Mouse (Mus musculus) stomach, embryonic 14.5 days (tissue): ENCODE measurements at regions not wholly inside any gene's neighbourhood (a gene's known extent, or its start where the extent isn't known, plus 50 kb on each side); places are given as distances from the start of the nearest gene placed in this dataset.

ENCODE experiments used
- ATAC-seq: fragments of 200-750 bp; cut with Nextera tagmentation; 2 replicates; pipeline ENCODE4 v1.8.0; 2017; ENCODE audit warnings: low read depth, moderate TSS enrichment; ENCODE audit not compliant: insufficient number of reproducible peaks, insufficient read depth, low FRiP score
- H3K27ac ChIP-seq: fragments of 300-500 bp; sonication (generic); 2 replicates; pipeline ENCODE4 v1.5.1; 2014; ENCODE audit warnings: mild to moderate bottlenecking, low read length, moderate library complexity, mixed read lengths
- H3K27me3 ChIP-seq: fragments of 300-500 bp; sonication (generic); 2 replicates; pipeline ENCODE4 v1.6.1; 2014; ENCODE audit warnings: low read length, control low read depth, mixed read lengths; ENCODE audit not compliant: control insufficient read depth, insufficient read depth
- H3K36me3 ChIP-seq: fragments of 300-500 bp; sonication (generic); 2 replicates; pipeline ENCODE4 v1.6.1; 2014; ENCODE audit warnings: mild to moderate bottlenecking, control low read depth, low read length, moderate library complexity, mixed read lengths; ENCODE audit not compliant: control insufficient read depth, insufficient read depth
- H3K4me1 ChIP-seq: fragments of 300-500 bp; sonication (generic); 2 replicates; pipeline ENCODE4 v1.6.1; 2014; ENCODE audit warnings: low read length, control low read depth, mixed read lengths; ENCODE audit not compliant: control insufficient read depth, insufficient read depth
- H3K4me2 ChIP-seq: fragments of 300-500 bp; sonication (generic); replicated peaks from 2 replicates; pipeline ENCODE4 v1.6.1; 2014; ENCODE audit warnings: low read depth, low read length, control low read depth
- H3K4me3 ChIP-seq: fragments of 300-500 bp; sonication (generic); 2 replicates; pipeline ENCODE4 v1.5.1; 2014; ENCODE audit warnings: low read depth, low read length, control low read depth
- H3K9ac ChIP-seq: fragments of 300-500 bp; sonication (generic); replicated peaks from 2 replicates; pipeline ENCODE4 v1.6.1; 2014; ENCODE audit warnings: low read depth, mild to moderate bottlenecking, control low read depth, low read length, moderate library complexity, mixed read lengths
- H3K9me3 ChIP-seq: fragments of 300-500 bp; sonication (generic); 2 replicates; pipeline ENCODE4 v1.6.1; 2016; ENCODE audit warnings: low read depth, low read length, control low read depth; ENCODE audit not compliant: control insufficient read depth
- WGBS: fragments of 180-500 bp; shearing (Covaris S2); extraction: QIAGEN DNeasy Blood & Tissue Kit; methylation state at CpG from one replicate; pipeline ENCODE4 v1.1.7; 2014; 5-methylcytosine and 5-hydroxymethylcytosine counted together

DNA sequence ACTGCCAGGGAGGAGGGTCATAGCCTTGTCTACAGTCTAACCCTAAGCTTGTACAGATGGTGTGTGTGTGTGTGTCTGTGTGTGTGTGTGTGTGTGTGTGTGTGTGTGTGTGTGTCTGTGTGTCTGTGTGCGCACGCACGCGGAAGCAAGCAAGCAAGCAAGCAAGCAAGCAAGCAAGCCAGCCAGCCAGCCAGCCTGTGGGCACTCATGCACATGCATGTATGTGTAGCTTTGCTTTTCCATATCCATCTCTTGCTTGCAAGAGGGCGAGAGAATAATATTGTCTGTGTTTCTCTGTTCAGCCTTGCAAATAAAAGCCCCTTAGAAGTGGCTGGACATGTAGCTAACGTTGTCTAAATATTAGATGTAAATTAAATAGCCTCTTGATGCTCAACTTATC lies 230.8 kb upstream of the Dnajc19 start:
- H3K4me2 ChIP-seq = no peak overlapping the region
- H3K9ac ChIP-seq = no peak overlapping the region
- no peak for ATAC-seq
- H3K36me3 ChIP-seq = no peaks in the 10 kb centered on the region
- H3K27ac ChIP-seq = no peak overlapping the region
- H3K27me3 ChIP-seq = no peaks in the 10 kb centered on the region
- H3K4me3 ChIP-seq = no peak overlapping the region
- H3K4me1 ChIP-seq = no peaks in the 10 kb centered on the region
- H3K9me3 ChIP-seq = no peaks in the 10 kb centered on the region
- WGBS = 78% methylated on average over 6 of the region's 6 CpGs

DNA sequence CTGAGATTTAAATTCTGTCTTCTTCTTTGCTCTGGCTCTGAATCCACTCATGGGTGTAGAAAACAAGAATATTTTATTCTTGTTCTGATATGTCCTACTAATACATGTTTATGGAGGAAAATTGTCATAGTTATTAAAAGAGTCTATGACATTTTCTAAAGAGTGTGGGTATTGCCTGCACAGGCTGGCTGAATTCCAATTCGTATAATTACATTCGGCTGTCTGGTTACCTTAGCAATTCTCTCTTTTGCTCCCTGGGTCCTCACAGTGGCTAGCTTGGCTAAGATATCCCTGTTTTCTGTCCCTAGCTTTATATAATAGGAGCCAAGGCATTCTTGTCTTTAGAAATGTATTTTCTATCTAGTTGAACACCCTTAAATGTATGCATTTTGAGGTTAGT lies 218.5 kb upstream of the Dnajc19 start:
- no peaks in the 10 kb centered on the region for H3K27me3 ChIP-seq
- H3K36me3 ChIP-seq = no peaks in the 10 kb centered on the region
- H3K9me3 ChIP-seq = no peaks in the 10 kb centered on the region
- no peak overlapping the region for H3K4me2 ChIP-seq
- H3K27ac ChIP-seq = no peak overlapping the region
- ATAC-seq = no peak
- H3K4me1 ChIP-seq = no peaks in the 10 kb centered on the region
- H3K4me3 ChIP-seq = no peak overlapping the region
- H3K9ac ChIP-seq = no peak overlapping the region
- WGBS = 84% methylated on average over 2 of the region's 2 CpGs

DNA sequence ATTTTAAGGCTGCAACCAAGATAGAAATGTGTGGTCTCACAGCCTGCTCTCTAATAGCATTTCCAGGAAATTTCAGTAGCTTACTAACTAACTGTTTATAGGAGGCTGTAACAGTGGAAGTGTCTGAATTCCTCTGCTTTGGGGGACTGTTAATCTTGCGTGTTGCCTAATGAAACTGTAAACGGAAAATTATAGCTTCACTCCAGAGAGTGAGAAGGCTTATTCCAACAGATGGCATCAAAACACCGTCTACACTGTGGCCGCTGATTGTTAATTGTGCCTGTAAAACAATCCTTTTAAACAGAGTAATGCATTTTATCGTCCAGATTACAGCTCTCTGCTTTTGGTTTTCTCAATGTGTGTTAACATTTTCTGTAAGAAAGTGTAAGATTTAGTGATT lies 206.7 kb upstream of the Dnajc19 start:
- WGBS = 63% methylated on average over 5 of the region's 5 CpGs
- no peak for ATAC-seq

DNA sequence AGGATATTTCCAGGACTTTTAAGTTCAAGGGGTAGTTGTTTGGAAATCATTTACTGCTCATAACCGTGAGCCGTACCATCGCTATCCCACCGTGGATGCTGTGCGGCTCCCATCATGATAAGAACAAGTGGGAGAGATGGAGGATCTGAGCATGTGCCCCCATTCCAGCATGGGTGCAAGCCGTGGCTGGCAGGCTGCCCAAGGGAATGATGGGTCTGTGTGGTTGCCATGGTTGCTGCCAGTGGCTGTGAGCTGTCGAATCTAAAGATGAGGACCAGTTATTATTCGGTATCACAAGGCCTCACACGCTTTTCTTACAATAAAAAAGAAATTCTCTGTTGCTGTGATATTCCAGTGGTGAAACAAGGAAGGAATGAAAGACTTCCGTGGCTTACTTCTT lies 189.0 kb upstream of the Dnajc19 start:
- ATAC-seq = no peak
- WGBS = 86% methylated on average over 10 of the region's 10 CpGs
- no peak overlapping the region for H3K4me2 ChIP-seq

More for the DNA sequence above, 206.7 kb upstream of the Dnajc19 start:
- Histone ChIP-seq H3K4me1 (no peaks in the 10 kb centered on the region), H3K4me3 (no peak overlapping the region), H3K27ac (no peak overlapping the region), H3K9me3 (no peaks in the 10 kb centered on the region), H3K36me3 (no peaks in the 10 kb centered on the region), H3K27me3 (no peaks in the 10 kb centered on the region), H3K4me2 (no peak overlapping the region), H3K9ac (no peak overlapping the region)

DNA sequence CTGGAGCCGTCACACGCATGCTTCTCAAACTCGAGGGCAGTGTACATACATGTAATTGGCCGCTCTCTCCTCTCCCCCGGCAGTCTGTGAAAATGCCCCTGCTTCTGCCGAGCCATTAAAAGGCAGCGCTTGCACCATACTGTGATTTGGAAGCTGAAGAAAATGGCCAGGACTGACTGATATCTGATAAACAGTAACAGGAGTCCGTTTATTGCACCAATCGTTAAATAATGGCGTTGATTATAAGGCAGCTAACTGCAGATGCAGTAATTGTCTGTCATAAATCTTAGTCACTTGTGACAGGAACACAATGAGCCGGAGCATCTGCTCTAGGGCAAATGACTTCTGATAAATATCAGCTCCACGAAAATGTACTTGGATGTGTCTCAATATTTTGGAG lies 185.3 kb upstream of the Dnajc19 start:
- no peak overlapping the region for H3K4me2 ChIP-seq
- H3K27me3 ChIP-seq = no peaks in the 10 kb centered on the region
- no peak overlapping the region for H3K4me3 ChIP-seq
- no peak overlapping the region for H3K9ac ChIP-seq
- no peaks in the 10 kb centered on the region for H3K36me3 ChIP-seq
- 55% methylated on average over 12 of the region's 12 CpGs for WGBS
- no peaks in the 10 kb centered on the region for H3K4me1 ChIP-seq
- no peak overlapping the region for H3K27ac ChIP-seq
- no peak for ATAC-seq
- no peaks in the 10 kb centered on the region for H3K9me3 ChIP-seq

More for the DNA sequence above, 189.0 kb upstream of the Dnajc19 start:
- no peaks in the 10 kb centered on the region for H3K36me3 ChIP-seq
- no peak overlapping the region for H3K9ac ChIP-seq
- no peaks in the 10 kb centered on the region for H3K27me3 ChIP-seq
- H3K4me3 ChIP-seq = no peak overlapping the region
- no peaks in the 10 kb centered on the region for H3K9me3 ChIP-seq
- H3K27ac ChIP-seq = no peak overlapping the region
- no peaks in the 10 kb centered on the region for H3K4me1 ChIP-seq

DNA sequence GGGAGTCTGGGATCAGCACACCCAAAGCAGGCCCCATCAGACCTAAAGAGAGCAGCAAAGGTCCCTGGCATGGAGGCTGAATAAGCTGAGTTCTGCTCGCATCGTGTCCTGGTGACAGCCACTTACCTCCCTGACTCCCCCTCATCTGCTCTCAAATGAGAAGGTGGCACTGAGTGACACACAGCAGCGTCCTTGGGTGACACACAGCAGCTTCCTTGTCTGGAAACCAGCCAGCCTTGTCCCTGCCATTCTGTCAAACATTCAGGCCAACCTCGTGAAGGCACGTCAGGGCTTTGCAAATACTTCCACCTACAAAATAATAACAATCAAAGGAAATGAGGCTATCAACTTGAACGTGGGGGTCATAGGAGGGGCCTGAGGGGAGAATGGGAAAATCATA lies 183.7 kb upstream of the Dnajc19 start:
- no peak overlapping the region for H3K4me2 ChIP-seq
- no peaks in the 10 kb centered on the region for H3K9me3 ChIP-seq
- H3K27me3 ChIP-seq = no peaks in the 10 kb centered on the region
- no peak overlapping the region for H3K4me3 ChIP-seq
- H3K27ac ChIP-seq = no peak overlapping the region
- 49% methylated on average over 6 of the region's 6 CpGs for WGBS
- no peak overlapping the region for H3K9ac ChIP-seq
- H3K36me3 ChIP-seq = no peaks in the 10 kb centered on the region
- H3K4me1 ChIP-seq = no peaks in the 10 kb centered on the region
- ATAC-seq = no peak

DNA sequence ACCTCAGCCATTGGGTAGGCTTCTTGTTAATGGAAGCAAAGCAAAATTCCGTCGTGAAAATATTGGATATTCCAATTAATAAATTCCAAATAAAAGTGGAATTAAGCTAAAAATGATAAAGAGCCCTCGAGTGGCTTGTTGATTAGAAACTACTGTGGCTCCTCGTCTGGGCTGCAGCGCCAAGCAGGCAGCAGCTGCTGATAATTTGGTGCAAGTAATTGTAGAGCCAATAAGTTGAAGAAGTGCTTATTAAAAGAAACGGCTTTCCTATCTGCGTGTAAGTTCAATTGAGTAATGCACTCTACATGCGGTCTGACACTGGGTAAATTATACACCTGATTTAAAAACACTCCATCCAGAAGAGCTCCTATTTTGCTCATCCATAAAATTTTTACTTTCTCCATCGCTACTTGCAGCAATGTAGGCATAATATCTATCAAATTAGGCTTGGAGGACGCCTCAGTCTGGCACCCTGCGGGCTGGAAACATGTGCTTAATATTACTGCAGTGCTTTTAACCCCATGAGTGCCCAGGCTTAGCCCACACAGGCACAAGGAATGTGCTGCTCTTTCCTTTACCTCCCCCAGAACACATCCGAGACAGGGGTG lies 171.7 kb upstream of the Dnajc19 start:
- Histone ChIP-seq H3K27me3 (no peaks in the 10 kb centered on the region), H3K9ac (no peak overlapping the region), H3K27ac (no peak overlapping the region), H3K36me3 (no peaks in the 10 kb centered on the region), H3K4me1 (no peaks in the 10 kb centered on the region), H3K4me3 (no peak overlapping the region), H3K4me2 (no peak overlapping the region), H3K9me3 (no peaks in the 10 kb centered on the region)
- no peak for ATAC-seq
- 62% methylated on average over 12 of the region's 12 CpGs for WGBS

DNA sequence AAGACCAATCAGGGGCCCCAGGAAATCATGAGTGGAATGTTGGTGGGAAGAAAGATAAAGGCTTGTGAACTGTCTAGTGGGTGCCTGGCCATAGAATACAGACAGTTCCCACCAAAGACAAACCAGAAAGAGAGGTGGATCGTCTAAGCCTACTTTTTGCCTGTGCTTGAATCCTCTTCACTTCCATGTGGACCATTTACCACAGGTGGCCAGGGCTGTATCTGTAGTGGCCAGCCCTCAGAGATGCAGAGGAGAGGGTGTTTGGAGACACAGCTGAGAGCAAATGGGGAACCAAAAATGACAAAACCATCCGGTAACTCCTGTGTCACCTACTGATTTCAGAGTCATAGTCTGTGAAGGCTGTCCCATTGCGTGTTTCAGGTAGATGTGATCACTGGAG lies 161.0 kb upstream of the Dnajc19 start:
- 94% methylated on average over 3 of the region's 3 CpGs for WGBS

DNA sequence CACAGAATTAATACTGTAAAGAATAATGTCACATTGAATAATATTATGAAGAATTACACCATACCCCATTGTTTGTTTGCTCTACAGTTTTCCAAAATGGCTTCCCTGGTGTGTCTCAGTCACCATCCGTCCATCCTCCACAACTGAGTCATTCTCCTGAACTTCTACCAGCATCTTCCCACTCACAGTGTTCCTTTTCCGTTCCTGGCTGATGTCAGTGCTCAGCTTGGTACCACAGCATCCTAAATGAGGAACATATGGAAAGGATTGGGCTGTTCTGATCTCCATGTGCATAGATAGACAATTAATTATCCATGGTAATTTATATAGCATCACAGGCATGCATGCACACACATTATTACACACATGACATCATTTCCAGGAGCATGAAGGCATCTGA lies 158.9 kb upstream of the Dnajc19 start:
- ATAC-seq = no peak
- 73% methylated on average over 2 of the region's 2 CpGs for WGBS
- no peaks in the 10 kb centered on the region for H3K36me3 ChIP-seq
- H3K4me1 ChIP-seq = no peaks in the 10 kb centered on the region
- H3K27ac ChIP-seq = no peak overlapping the region
- H3K27me3 ChIP-seq = no peaks in the 10 kb centered on the region
- no peak overlapping the region for H3K4me2 ChIP-seq
- no peaks in the 10 kb centered on the region for H3K9me3 ChIP-seq
- H3K9ac ChIP-seq = no peak overlapping the region
- H3K4me3 ChIP-seq = no peak overlapping the region

More for the DNA sequence above, 161.0 kb upstream of the Dnajc19 start:
- Histone ChIP-seq H3K9me3 (no peaks in the 10 kb centered on the region), H3K9ac (no peak overlapping the region), H3K4me1 (no peaks in the 10 kb centered on the region), H3K4me2 (no peak overlapping the region), H3K27me3 (no peaks in the 10 kb centered on the region), H3K36me3 (no peaks in the 10 kb centered on the region), H3K27ac (no peak overlapping the region), H3K4me3 (no peak overlapping the region)
- ATAC-seq = no peak
